Mouse (Mus musculus): ENCODE measurements around the gene 1500009C09Rik. TPM values are rescaled to one million over a fixed set of nuclear protein-coding genes. Genes with fewer than 3 reads are reported as not detected.

The 1500009C09Rik gene
- polyA plus RNA-seq, 1 experiment, result 182 TPM

DNA sequence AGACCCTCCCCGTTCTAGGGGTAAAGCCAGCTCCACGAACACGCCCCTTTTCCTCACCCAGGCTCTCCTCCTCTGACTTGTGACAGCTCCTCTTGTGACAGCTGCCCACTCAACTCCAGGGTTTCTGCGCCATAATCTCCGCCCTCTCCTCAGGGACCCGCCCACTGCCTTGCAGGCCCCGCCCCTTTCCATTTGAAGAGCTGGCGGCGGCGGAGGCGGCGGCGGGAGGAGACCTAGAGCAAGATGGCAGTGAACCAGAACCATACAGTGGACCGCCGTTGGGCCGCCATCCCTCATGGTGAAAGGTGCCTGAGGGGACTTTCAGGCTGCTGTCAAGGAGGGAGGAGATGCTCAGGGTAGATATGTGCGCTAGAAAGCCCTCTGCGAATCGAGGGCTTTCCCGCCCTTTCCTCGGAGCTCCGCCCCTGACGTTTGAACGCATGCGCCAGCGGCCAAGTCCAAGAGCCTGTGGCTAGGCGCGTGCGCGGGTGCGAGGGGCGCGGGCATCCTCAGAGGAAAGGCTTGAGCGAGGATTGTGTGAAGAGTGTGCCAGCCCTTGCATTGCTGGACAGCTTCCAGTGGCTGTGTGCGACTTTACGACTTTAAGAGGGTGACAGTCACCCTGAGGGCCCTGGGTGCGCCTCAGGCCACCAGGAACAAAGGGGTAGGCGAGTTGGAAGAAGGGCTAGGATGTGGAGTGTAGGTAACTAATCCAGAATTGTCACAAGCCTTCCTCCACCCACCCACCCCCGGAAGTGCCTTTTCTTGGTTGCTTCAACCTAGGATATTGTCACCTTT, 46.8 kb downstream of the 1500009C09Rik start, which contains the start of gene Wbp2nl:
Gene Wbp2nl, plus strand, starts transcription at position 191 of the 798 bp plus-strand sequence.
- no peak for DNase-seq (ENCODE audit: extremely low spot score in 1 of 2, low spot score in 1 of 2)

GRCm38 (mm10) chr15:82307107-82307506, 54.9 kb downstream of the 1500009C09Rik start:
- no peak for DNase-seq (ENCODE audit: extremely low spot score in 1 of 2, low spot score in 1 of 2)

GRCm38 (mm10) chr15:82308416-82308815, 56.2 kb downstream of the 1500009C09Rik start:
- DNase-seq (ENCODE audit: extremely low spot score in 1 of 2, low spot score in 1 of 2), result no peak

Other genes starting within 250 kb of the 1500009C09Rik start
- gene Desi1, start 218.5 kb upstream of the 1500009C09Rik start, polyA plus RNA-seq (2012; rRNA removed), result 112 and 120 TPM in 2 replicates
- gene Snu13, start 204.8 kb upstream of the 1500009C09Rik start, polyA plus RNA-seq (2012; rRNA removed), result 132 and 144 TPM in 2 replicates
- gene 4930407I10Rik, start 193.2 kb upstream of the 1500009C09Rik start, polyA plus RNA-seq (2012; rRNA removed), result not detected in 2 replicates
- gene Mei1, start 182.4 kb upstream of the 1500009C09Rik start, polyA plus RNA-seq (2012; rRNA removed), result 3.8 and 4.1 TPM in 2 replicates
- gene Ccdc134, start 124.5 kb upstream of the 1500009C09Rik start, polyA plus RNA-seq (2012; rRNA removed), result 23.1 TPM in 2 replicates
- 142 and 155 TPM in 2 replicates for gene Srebf2, start 105.2 kb upstream of the 1500009C09Rik start, polyA plus RNA-seq (2012; rRNA removed)
- 57.1 and 79.6 TPM in 2 replicates for gene Shisa8, start 39.6 kb upstream of the 1500009C09Rik start, polyA plus RNA-seq (2012; rRNA removed)
- gene Tnfrsf13c, start 28.0 kb upstream of the 1500009C09Rik start, polyA plus RNA-seq (2012; rRNA removed), result 1.4 and 2.6 TPM in 2 replicates
- gene Cenpm, start 7.6 kb upstream of the 1500009C09Rik start, polyA plus RNA-seq (2012; rRNA removed), result 6.4 and 9.1 TPM in 2 replicates
- 344 and 374 TPM in 2 replicates for gene Sept3, start 22.5 kb downstream of the 1500009C09Rik start, polyA plus RNA-seq (2012; rRNA removed)
- gene Wbp2nl, start 46.6 kb downstream of the 1500009C09Rik start, polyA plus RNA-seq (2012; rRNA removed), result not detected in 2 replicates
- 53.4 and 58.3 TPM in 2 replicates for gene Naga, start 86.5 kb downstream of the 1500009C09Rik start, polyA plus RNA-seq (2012; rRNA removed)
- gene Pheta2, start 86.5 kb downstream of the 1500009C09Rik start, polyA plus RNA-seq (2012; rRNA removed), result 0.48 and 0.70 TPM in 2 replicates
- gene Smdt1, start 86.6 kb downstream of the 1500009C09Rik start, polyA plus RNA-seq (2012; rRNA removed), result 288 and 325 TPM in 2 replicates
- gene Ndufa6, start 101.9 kb downstream of the 1500009C09Rik start, polyA plus RNA-seq (2012; rRNA removed), result 498 and 573 TPM in 2 replicates
- 46.2 and 52.6 TPM in 2 replicates for gene Cyp2d22, start 127.9 kb downstream of the 1500009C09Rik start, polyA plus RNA-seq (2012; rRNA removed)
- not detected in 2 replicates for gene Cyp2d11, start 141.6 kb downstream of the 1500009C09Rik start, polyA plus RNA-seq (2012; rRNA removed)
- not detected in 2 replicates for gene Cyp2d10, start 154.8 kb downstream of the 1500009C09Rik start, polyA plus RNA-seq (2012; rRNA removed)
- gene Cyp2d9, start 181.0 kb downstream of the 1500009C09Rik start, polyA plus RNA-seq (2012; rRNA removed), result not detected in 2 replicates